Mouse (Mus musculus) embryonic fibroblast, embryonic 13.5 days (primary cell): Measurements from ENCODE around the gene Pacrg.

Source experiments
- CTCF ChIP-seq: IDR thresholded peaks from 2 replicates; pipeline ENCODE4 v1.5.1; 2011; ENCODE audit warnings: mild to moderate bottlenecking, control low read depth, low read length, moderate library complexity, borderline replicate concordance; ENCODE audit not compliant: insufficient read depth
- POLR2A ChIP-seq: IDR thresholded peaks from 2 replicates; pipeline ENCODE4 v1.6.1; 2011; ENCODE audit warnings: low read depth, mild to moderate bottlenecking, control low read depth, low read length, moderate library complexity

- no peak for TF ChIP-seq CTCF
- TF ChIP-seq POLR2A: no peak
These were observed 442.0 kb downstream of the Pacrg start for GRCm38 (mm10) chr17:10397924-10398627.
